Mouse (Mus musculus) heart, postnatal 14 days (tissue): ENCODE data around the gene Pgls. TPM values are rescaled to one million over a fixed set of nuclear protein-coding genes. Genes with fewer than 3 reads are reported as not detected.
A peak's percentile ranks its signal among the peaks of the same experiment; 100 is the strongest.

Source experiments
- DNase-seq, 2 experiments: peaks; one replicate each; pipeline ENCODE4 v3.0.0; 2021 to 2022
- intact Hi-C: fragments of 180-260 bp; cut with DNase I; formaldehyde crosslinking; loops from one replicate; pipeline ENCODE4 v1.15.1; 2025
- long read RNA-seq, 2 experiments: library from polyadenylated mRNA; stranded (forward); transcript quantifications; one replicate each; pipeline ENCODE4 v2.0.0; 2021
- total RNA-seq, 2 experiments: library from RNA; stranded (reverse); gene quantifications; 2 replicates each; pipeline ENCODE4 v1.2.3; 2021

Gene Pgls
- total RNA-seq, result 10 to 100 TPM; 72.9 to 74.2 TPM
- long read RNA-seq, experiment 1, transcript Pgls-201 (5 exons, 893 nt), result major isoform, 84 of 97 reads
- long read RNA-seq, experiment 1, partial matches to known transcripts, result 6 of 97 reads
- long read RNA-seq, experiment 1, other reads (novel, unspliced or antisense), result 6 of 97 reads
- long read RNA-seq, experiment 2, transcript Pgls-201 (5 exons, 893 nt), result major isoform, 77 of 84 reads
- long read RNA-seq, experiment 2, partial matches to known transcripts, result 4 of 84 reads
- long read RNA-seq, experiment 2, other reads (novel, unspliced or antisense), result 1 of 84 reads

DNA sequence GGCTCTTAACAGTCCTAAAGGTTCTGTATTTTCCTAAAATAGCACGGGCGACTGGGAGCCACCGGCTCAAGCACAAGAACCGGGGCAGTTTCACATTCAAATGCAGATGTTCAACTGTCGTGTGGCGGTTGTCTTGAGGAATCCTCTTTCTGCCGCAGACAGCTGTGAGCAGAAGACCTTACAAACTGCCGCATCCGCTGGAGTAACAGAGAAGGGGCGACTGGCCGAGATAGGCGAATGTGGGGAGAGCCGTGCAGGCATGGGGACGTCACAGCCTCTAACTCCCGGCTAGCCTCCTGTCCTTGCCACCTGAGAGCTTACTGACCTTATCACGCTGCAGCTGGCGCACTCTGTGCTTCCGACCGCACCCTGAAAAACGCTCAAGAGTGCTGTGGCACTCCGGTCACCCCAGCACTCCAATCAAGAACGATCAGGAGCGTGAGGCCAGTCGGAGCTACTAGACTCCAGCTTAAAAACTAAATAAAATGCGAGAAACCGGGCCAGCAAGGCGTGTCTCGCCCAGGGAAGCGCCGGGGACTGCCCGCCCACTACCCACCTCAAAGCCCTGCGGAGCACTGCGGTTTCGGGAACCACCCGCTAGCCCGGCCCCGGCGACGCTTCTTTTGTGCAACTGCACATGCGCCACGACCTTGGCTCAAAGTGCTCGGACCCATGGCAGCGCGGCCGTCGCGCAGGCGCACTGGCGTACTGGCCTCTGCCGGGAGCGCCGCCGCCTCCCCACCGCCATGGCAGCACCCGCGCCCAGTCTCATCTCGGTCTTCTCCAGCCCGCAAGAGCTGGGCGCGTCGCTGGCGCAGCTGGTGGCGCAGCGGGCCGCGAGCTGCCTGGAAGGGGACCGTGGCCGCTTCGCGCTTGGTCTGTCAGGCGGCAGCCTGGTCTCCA lies at the start of gene Pgls:
Gene Pgls, plus strand, starts transcription at position 706 of the 903 bp plus-strand sequence.
- intact Hi-C loops, result no loop called here
- peak; percentile 96 to 98 for DNase-seq

DNA sequence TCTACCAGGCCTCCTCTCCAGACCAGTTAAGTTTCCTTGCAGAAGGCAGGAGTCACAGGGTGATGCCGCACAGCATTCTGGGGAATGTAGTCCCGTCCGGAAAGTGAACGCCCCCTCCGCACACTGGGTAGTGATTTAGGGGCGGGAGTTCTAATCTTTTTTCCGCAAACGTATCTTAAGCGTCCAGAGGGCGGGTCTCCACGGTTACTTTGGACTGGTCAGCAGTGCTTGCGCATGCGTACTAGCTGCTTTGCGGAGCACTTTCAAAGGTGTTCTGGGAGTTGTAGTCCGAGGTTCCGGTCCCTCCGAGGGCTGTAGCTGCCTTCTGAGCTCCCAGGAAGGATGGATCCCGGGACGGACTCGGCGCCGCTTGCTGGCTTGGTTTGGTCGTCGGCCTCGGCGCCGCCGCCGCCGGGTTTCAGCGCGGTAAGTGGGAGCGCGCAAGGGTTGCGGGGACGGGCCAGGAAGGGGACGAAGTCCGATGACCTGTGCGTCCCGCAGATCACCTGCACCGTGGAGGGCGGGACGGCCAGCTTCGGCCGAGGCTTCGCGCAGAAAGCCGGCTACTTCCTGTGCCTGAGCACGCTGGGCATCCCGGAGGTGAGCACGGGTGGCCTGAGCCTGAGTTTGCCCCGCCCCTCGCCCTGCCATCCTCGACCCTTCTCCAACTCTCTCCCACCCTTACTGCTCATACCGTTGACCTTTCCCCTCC lies 49.2 kb upstream of the Pgls start, which contains the start of gene Mvb12a:
Gene Mvb12a, plus strand, starts transcription at position 291 of the 712 bp plus-strand sequence.
- DNase-seq, result peak; percentile 93 to 95
- intact Hi-C loops, result no loop called here

DNA sequence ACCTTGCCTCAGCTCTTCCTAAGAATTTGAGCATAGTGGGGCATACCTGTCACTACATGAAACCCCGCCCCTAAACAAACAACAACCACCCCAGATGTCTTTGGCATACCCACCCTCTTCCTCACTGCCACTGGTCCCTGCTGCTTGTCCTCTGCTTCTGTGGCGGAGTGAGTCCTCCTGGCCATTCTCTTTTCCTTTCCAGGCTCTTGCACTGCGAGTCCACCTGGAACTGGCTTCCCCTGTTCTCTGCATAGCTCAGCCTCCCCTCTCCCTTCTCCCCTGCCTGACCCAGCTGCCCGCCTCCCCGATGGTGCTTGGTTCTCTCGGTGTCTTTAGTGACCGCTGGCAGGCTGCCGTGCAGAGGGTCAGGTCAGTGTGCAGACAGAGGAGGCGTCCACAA lies 48.2 kb upstream of the Pgls start:
- no peak for DNase-seq
- intact Hi-C loops, result no loop called here

DNA sequence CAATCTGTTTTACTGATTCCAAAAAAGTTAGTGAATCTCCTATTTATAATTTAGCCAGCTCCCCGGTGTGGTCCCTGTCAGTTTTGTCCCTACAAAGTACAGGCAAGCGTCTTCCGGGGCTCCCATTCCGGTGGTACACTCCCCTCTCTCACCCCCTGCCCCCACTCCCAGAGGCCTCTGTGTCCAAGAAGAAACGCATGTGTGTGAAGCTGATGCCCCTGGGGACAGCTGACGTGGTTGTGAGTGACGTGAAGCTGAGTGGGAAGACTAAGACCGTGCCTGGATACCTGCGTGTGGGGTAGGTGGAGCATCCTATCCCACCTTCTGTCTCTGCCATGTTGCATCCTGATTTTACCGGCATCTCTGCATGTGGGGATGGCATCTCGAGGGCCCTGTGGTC lies 46.9 kb upstream of the Pgls start:
- intact Hi-C loops, result no loop called here
- DNase-seq, result no peak

DNA sequence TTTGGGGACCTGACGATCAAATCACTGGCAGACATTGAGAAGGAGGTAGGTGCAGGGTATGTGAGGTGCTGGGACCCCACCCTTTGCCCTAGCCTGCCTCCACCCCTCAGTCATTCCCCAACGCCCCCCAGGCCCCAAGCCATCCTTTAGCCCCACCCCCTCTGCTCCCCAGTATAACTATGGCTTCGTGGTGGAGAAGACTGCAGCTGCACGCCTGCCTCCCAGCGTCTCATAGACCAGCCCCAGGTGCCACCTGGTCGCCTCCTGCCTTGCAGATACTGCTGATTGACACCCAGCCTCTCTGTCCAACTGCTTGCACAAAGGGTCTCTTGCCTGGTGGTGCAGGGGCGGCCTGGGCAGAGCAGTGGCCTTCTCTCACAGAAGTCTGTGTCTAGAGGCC lies 44.4 kb upstream of the Pgls start:
- no peak for DNase-seq
- intact Hi-C loops, result no loop called here

DNA sequence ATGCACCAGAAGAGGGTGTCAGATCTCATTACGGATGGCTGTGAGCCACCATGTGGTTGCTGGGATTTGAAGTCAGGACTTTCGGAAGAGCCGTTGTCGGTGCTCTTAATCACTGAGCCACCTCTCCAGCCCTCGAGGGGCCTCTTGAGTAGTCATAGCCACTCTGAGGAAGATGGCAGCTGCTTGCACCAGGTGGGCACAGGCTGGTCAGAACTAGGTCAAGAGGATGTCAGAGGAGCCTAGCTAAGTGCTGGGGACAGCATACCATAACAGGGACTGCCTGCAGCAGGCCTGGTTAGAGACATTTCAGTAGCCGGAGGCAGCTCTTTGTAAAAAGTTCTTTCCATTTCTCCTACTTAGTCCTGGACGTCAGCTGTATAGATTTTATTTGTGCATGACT lies 41.2 kb upstream of the Pgls start:
- intact Hi-C loops, result no loop called here
- no peak for DNase-seq

DNA sequence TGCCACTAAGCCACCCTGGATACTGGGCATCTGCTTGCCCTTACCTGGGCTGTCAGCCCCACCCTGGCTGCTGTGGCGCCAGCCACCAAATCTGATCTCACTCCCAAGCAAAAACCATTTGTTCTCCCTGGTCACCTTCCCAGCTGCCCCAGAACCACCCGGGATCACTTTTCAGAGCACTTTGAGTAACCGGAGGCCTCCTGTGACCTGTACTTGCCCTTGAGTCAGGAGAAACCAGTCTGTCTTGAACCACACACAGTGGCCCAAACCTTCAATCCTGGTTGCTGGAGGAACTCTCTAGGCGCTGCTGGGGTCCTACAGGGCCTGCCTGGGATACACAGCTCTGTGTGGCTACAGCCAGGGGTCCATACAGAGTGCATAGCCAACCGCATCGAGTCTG lies 39.2 kb upstream of the Pgls start:
- no peak for DNase-seq
- intact Hi-C loops, result no loop called here

DNA sequence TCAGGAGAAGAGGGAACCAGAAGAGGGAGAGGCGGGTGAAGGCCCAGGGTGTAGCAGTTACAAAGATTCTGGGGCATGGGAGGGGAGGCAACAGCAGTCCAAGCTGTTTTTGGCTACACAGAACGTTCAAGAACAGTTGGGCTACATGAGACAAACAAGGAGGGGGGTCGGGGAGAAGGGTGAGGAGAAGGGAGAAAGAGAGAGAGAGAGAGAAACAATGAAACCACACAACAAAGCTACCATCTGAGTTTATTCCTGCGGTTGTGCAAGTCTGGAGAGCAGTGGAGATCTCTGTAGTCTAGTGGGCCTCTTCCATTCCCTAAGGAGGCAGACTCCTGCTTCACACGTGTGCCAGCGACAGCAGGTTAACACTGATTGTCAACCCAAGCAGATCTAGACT lies 38.0 kb upstream of the Pgls start:
- intact Hi-C loops, result no loop called here
- DNase-seq, result no peak

DNA sequence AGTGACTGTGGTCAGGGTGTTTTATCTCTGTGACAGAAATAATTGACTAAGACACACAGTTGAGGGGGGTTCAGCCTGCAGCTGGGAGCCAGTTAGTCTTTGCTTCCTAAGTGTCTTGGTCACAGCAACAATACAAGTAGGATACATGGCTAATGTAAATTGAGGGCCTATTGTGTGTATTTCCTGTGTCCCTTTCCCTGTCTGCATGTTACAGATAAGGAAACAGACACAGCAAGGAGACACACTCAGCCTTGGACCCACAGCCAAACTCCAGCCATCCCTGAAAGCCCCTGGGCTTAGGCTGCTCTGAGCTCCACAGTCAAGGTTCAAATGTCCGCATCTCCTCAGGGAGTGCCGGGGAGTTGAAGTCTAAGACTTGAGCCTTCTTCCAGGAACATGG lies 37.3 kb upstream of the Pgls start:
- intact Hi-C loops, result no loop called here
- no peak for DNase-seq

DNA sequence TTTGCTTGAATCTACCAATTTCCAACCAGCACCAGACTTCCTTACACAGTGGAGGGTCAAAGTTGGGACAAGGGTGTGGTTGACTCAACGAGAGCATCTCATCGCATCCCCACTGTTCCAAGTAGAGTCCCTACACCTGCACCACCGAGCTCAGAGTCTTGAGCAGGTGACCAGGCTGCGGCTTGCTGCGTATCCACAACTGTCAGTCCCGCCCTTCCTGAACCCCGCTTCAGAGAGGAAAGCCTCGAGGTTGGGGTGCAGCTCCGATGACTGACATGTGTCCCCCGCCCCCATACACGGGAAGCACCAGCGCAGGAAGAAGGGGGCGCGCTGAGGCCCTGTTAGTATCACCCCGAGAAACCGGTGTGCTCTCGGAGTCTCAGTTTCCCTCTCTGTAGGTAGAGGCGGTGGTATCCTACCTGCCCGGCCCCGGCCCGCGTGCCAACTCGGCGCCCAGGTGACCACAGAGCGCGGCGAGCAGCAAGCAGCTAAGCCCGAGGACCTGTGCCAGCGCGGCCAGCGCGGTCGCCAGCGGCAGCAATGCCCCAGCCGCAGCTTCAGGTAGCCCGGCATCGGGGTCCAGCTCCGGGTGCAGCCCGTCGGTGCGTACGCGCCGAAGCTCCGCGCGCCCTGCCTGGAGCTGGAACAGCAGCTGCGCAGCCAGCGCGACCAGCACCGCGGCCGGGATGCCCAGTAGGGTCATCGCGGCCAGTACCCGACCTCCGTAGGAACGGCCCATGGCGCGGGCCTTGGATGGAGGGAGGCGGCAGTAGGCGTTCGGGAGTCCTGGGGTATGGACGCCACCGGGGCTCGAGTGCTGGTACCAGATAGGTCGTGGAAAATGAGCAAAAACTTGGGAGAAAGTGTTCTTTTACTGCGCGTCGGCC lies 33.7 kb upstream of the Pgls start, which contains the start of gene Tmem221:
Gene Tmem221, minus strand, starts transcription at position 801 of the 887 bp plus-strand sequence.
- intact Hi-C loops, result no loop called here
- DNase-seq, result no peak

DNA sequence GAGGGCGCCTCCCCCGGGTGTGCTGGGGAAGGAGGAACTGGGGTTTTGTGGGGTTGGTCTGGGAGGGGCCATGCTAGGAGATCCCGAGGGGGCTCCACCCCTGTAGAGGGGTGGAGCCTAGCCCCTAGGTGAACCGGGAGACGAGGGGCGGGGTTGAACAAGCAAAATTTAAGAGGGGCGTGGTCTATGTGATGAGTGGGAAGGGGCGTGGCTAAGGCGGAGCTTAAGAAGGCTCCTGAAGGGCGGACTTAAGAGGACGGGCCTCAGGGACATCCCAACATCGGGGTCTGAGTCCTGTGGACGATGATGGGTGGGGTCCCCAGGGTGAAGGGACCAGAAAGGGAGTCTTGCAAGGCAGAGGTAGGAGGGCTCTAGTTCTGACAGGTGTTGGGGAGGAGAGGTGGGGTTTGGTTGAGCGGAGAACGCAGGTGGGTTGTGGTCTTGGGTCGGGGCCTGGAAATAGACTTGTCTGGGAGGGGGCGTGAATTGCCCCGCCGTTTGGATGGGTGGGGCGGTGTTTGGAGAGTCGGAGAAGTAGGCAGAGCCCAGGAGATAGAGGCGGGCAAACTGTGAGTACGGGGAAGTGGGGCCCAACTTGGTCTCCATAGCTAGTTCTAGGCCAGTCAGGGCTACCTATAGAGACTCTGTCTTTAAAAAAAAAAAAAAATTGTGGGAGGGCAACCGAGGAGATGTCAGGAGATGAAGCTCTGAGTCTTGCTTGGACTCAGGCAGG lies 32.9 kb upstream of the Pgls start:
- intact Hi-C loops, result no loop called here
- DNase-seq, result peak; percentile 45 to 65

DNA sequence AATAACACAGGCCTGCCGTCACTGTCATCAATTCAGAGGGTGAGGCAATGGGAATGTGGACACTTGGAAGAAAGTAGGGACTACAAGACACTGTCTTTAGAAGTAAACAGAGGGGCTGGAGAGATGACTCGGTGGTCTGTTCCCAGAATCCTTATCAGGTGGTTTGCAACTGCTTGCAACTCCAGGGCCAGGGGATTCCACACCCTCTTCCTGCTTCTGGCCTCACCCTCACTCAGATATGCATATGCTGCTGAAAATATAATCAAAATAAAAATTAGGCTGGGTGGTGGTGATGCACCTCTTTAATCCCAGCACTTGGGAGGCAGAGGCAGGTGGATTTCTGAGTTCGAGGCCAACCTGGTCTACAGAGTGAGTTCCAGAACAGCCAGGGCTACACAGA lies 31.9 kb upstream of the Pgls start:
- intact Hi-C loops, result loop anchor here (2.0 kb wide), 1 partner anchor 73 kb away; no protein-coding TSS in a partner anchor
- no peak for DNase-seq

DNA sequence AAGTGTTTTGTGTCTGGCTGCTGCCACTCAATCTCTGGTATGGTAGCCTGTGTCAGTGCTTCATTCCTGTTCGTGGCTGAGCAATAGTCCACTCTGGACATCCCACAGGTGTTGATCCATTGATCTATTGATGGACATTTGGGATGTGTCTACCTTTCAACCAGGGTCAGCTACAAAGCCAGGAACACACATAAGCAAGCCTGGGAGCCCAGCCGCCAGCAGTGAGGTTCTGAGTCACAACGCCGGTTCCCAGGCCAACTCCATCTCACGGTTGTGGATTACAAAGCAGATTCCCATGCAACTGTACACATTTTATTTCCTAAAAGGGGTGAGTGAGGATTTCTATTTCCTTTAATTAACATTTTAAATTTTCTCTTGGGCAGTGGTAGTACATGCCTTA lies 31.2 kb upstream of the Pgls start:
- no peak for DNase-seq
- intact Hi-C loops, result loop anchor here (1.0 to 2.0 kb wide), 3 partner anchors 36 to 100 kb away; no protein-coding TSS in a partner anchor

DNA sequence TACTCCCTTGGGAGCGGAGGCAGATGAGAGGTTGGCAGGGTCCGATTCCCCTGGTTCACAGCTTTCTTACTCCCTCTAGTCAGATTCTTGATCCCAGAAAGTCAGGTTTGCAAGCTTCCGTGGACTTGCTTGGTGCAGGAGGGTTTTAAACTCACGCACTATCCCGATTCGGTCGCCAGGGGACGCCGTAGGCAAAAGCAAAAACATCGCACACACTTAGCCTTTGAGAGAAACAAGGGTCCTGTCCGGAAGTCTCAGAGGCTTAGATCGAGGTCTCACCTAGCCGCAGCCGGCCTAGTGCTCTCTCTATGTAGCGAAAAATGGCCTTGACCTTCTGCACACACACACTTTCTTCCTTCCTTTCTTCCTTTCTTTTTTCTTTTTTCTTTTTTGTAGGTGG lies 30.6 kb upstream of the Pgls start:
- intact Hi-C loops, result loop anchor here (1.0 to 2.0 kb wide), 3 partner anchors 35 to 99 kb away; no protein-coding TSS in a partner anchor
- peak; percentile 64 to 74 for DNase-seq

DNA sequence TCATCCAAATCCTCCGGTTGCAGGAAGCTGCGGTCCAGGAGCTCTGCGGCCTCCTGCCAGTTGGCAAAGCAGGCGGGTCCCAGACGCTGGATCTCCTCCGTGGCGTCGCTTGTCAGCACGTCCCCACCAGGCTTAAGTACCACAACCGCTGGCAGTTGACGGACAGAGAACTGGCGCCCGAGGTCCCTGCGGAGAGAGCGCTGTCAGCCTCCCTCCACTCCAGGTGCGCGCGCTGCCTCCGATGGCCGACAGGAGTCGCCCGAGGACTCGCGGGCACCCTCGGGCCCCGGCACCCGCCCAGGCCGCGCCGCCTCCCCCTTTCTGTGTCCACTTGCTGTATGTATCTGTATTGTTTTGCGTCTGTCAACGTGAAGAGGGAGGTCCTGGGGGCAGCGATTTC lies 29.2 kb upstream of the Pgls start:
- intact Hi-C loops, result no loop called here
- peak; percentile 89 to 95 for DNase-seq

DNA sequence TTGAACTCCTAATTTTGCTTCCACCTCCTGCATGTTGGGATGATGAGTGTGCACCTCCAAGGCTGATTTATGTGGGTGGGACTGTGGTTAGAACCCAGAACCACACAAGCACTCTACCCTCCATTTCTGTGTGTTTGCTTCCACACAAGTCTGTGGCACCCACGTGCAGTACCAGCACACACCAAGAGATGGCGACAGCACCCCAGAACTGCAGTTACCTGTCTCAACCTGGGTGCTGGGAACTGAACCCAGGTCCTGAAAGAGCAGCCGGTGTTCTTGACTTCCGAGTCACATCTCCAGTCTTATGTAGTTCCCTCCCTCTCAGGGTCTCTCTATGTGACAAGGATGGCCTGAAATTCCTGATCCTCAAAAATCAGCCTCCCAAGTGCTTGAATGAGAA lies 28.0 kb upstream of the Pgls start:
- intact Hi-C loops, result no loop called here
- DNase-seq, result no peak

DNA sequence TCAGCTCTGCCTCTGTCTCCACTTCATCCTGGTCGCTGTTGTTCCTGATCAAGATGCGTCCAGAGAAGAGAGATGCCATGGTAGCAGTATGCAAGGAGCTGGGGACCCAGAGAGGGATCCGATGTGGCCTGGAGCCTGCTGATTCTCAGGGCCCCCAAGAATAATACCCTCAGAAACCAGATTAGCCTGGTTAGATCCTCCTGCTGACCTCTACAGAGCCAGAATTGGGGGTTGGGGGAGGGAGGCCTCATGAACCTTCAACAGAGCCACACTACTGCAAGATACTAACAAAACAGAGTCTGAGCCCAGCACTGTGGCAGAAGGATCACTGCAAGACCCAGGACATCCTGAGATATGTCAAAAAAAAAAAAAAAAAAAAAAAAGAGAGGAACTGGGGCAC lies 25.5 kb upstream of the Pgls start, which contains the start of gene Nxnl1:
Gene Nxnl1, minus strand, starts transcription at position 101 of the 400 bp plus-strand sequence.
- intact Hi-C loops, result no loop called here
- DNase-seq, result no peak

DNA sequence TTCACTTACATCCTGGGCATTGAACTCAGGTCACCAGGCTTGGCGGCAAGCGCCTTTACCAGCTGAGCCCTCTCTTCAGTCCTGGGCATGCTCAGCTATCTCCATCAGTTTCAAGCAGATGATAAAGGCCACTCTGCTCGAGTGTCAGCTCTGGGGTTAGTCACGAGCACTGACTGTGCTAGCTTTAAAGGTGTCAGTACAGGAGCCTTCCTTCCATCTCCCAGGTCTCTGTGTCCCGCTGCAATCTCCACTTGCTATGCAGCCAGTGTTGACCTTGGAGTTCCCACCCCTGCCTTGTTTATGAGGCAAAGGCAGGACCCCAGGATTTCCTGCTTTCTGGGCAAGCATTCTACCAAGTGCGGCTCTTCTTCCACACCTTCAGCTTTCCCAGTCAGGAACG lies 24.4 kb upstream of the Pgls start:
- intact Hi-C loops, result no loop called here
- no peak for DNase-seq

DNA sequence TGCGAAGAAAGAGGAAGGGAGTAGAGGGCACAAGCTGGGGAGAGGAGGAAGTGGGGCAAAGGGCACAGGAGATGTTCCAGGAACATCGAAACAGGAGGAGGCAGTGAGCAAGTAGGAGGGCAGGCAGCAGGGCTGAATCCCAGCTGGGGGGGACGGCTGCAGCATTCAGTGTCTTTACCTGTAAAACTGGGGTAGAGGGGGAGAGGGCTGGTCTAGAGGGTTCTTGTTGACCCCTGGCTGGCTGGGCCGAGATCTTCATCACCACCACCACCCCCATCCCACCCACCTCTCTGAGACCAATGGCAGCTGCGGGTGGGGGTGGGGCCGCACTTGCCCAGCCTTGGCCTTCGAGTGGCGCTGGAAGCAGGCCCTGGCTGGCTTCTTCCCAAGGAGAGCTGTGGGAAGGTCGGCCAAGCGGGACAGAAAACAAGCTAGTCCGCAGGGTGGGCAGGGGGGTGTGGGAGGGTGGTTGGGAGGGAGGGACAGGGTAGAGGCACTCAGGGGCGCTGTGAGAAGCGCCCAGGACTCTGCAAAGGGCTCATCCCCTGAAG lies 23.5 kb upstream of the Pgls start, which contains the start of gene Slc27a1:
Gene Slc27a1, plus strand, starts transcription at position 496 of the 551 bp plus-strand sequence.
- intact Hi-C loops, result no loop called here
- DNase-seq, result peak; percentile 81 to 90
